Mouse (Mus musculus) CH12.LX (cell line): ENCODE measurements around the gene Ccl4. TPM values are rescaled to one million over a fixed set of nuclear protein-coding genes. Genes with fewer than 3 reads are reported as not detected.

ENCODE experiments used
- DNase-seq: peaks from one replicate; pipeline ENCODE4 v3.0.0-alpha.2; 2013; ENCODE audit errors: extremely low read depth
- H3K27ac ChIP-seq: 2 replicates; pipeline ENCODE4 v1.5.1; 2012; ENCODE audit warnings: low read depth, mild to moderate bottlenecking, control low read depth, moderate library complexity; ENCODE audit not compliant: insufficient read depth
- H3K27me3 ChIP-seq: replicated peaks from 2 replicates; pipeline ENCODE3; 2012; ENCODE audit warnings: inconsistent platforms
- H3K36me3 ChIP-seq, 2 experiments: replicated peaks in 1 of 2; 2 replicates each; pipeline versions ENCODE3 to v1.6.1; 2012; ENCODE audit warnings: inconsistent platforms in 1 of 2, low read length in 1 of 2, mild to moderate bottlenecking in 1 of 2, mixed read lengths in 1 of 2, moderate library complexity in 1 of 2; ENCODE audit not compliant: control insufficient read depth in 1 of 2, insufficient read depth in 1 of 2
- H3K4me1 ChIP-seq, 2 experiments: 2 replicates each; pipeline ENCODE4 v1.6.1; 2012; ENCODE audit warnings: inconsistent platforms in 1 of 2, moderate library complexity in 1 of 2; ENCODE audit not compliant: insufficient read depth in 2 of 2, control insufficient read depth in 1 of 2
- H3K4me2 ChIP-seq: 2 replicates; pipeline ENCODE4 v1.6.1; 2012; ENCODE audit warnings: low read depth, mild to moderate bottlenecking, control low read depth; ENCODE audit not compliant: poor library complexity, insufficient read depth, severe bottlenecking
- H3K4me3 ChIP-seq, 3 experiments: fragments of 150-350 bp in 1 of 3; sonication (generic) in 1 of 3; replicated peaks in 1 of 3; 2 replicates each; pipeline versions ENCODE3 to v1.5.1; 2011 to 2012; ENCODE audit warnings: low read depth in 2 of 3, low read length in 2 of 3, mild to moderate bottlenecking in 2 of 3, moderate library complexity in 2 of 3, control low read depth in 1 of 3, improper control_type of control experiment in 1 of 3, inconsistent platforms in 1 of 3, mixed read lengths in 1 of 3; ENCODE audit not compliant: poor library complexity in 1 of 3
- H3K79me2 ChIP-seq: replicated peaks from 2 replicates; pipeline ENCODE4 v1.6.1; 2012; ENCODE audit warnings: mild to moderate bottlenecking, moderate library complexity; ENCODE audit not compliant: control insufficient read depth, poor library complexity, insufficient read depth, severe bottlenecking; ENCODE audit errors: extremely low read depth
- H3K9ac ChIP-seq: 2 replicates; pipeline ENCODE4 v1.6.1; 2012; ENCODE audit warnings: low read depth, mild to moderate bottlenecking, control low read depth, moderate library complexity; ENCODE audit not compliant: insufficient read depth
- H3K9me3 ChIP-seq: replicated peaks from 2 replicates; pipeline ENCODE3; 2012; ENCODE audit warnings: low read length, inconsistent platforms, mixed read lengths
- BHLHE40 ChIP-seq: IDR thresholded peaks from 2 replicates; pipeline ENCODE4 v1.6.1; 2011; ENCODE audit warnings: mild to moderate bottlenecking, low read depth, low read length, improper control_type of control experiment
- CHD1 ChIP-seq: IDR thresholded peaks from 2 replicates; pipeline ENCODE4 v1.6.1; 2012; ENCODE audit warnings: low read depth, low read length, improper control_type of control experiment, inconsistent platforms
- CTCF ChIP-seq, 2 experiments: IDR thresholded peaks in 1 of 2; conservative IDR thresholded peaks in 1 of 2; 2 replicates each; pipeline ENCODE4 v1.5.1; 2011 to 2012; ENCODE audit warnings: low read depth in 2 of 2, low read length in 2 of 2, improper control_type of control experiment in 1 of 2, inconsistent platforms in 1 of 2, mild to moderate bottlenecking in 1 of 2, moderate library complexity in 1 of 2
- E2F4 ChIP-seq: IDR thresholded peaks from 2 replicates; pipeline ENCODE4 v1.6.1; 2011; ENCODE audit warnings: low read depth, low read length, improper control_type of control experiment; ENCODE audit not compliant: insufficient replicate concordance
- ETS1 ChIP-seq: conservative IDR thresholded peaks from 2 replicates; pipeline ENCODE4 v1.6.1; 2012; ENCODE audit warnings: low read depth, mild to moderate bottlenecking, inconsistent platforms, low read length, improper control_type of control experiment, moderate library complexity
- HCFC1 ChIP-seq: IDR thresholded peaks from 2 replicates; pipeline ENCODE4 v1.6.1; 2012; ENCODE audit warnings: low read depth, mild to moderate bottlenecking, inconsistent platforms, low read length, improper control_type of control experiment
- KAT2A ChIP-seq: IDR thresholded peaks from 2 replicates; pipeline ENCODE4 v1.6.1; 2012; ENCODE audit warnings: low read length, improper control_type of control experiment, inconsistent platforms; ENCODE audit not compliant: insufficient replicate concordance
- MAX ChIP-seq: IDR thresholded peaks from 2 replicates; pipeline ENCODE4 v1.6.1; 2011; ENCODE audit warnings: low read length, improper control_type of control experiment
- MAZ ChIP-seq: IDR thresholded peaks from 2 replicates; pipeline ENCODE4 v1.6.1; 2012; ENCODE audit warnings: low read depth, mild to moderate bottlenecking, inconsistent platforms, low read length, improper control_type of control experiment, moderate library complexity
- MXI1 ChIP-seq: IDR thresholded peaks from 2 replicates; pipeline ENCODE4 v1.6.1; 2011; ENCODE audit warnings: mild to moderate bottlenecking, low read depth, low read length, improper control_type of control experiment
- MYC ChIP-seq: IDR thresholded peaks from 2 replicates; pipeline ENCODE4 v1.6.1; 2011; ENCODE audit warnings: low read depth, mild to moderate bottlenecking, improper control_type of control experiment, low read length
- NELFE ChIP-seq: IDR thresholded peaks from 2 replicates; pipeline ENCODE4 v1.6.1; 2011; ENCODE audit warnings: low read depth, low read length, improper control_type of control experiment
- NRF1 ChIP-seq: IDR thresholded peaks from 2 replicates; pipeline ENCODE4 v1.6.1; 2014; ENCODE audit warnings: low read depth, mild to moderate bottlenecking, inconsistent platforms, low read length, improper control_type of control experiment, moderate library complexity
- PAX5 ChIP-seq: IDR thresholded peaks from 2 replicates; pipeline ENCODE4 v1.6.1; 2012; ENCODE audit warnings: low read length, inconsistent platforms, mixed read lengths
- RAD21 ChIP-seq: IDR thresholded peaks from 2 replicates; pipeline ENCODE4 v1.6.1; 2011; ENCODE audit warnings: low read depth, mild to moderate bottlenecking, low read length, improper control_type of control experiment, moderate library complexity
- SIN3A ChIP-seq: IDR thresholded peaks from 2 replicates; pipeline ENCODE4 v1.6.1; 2012; ENCODE audit warnings: low read length, improper control_type of control experiment, inconsistent platforms
- SMC3 ChIP-seq: IDR thresholded peaks from 2 replicates; pipeline ENCODE4 v1.6.1; 2011; ENCODE audit warnings: low read depth, low read length, improper control_type of control experiment
- TBP ChIP-seq: conservative IDR thresholded peaks from 2 replicates; pipeline ENCODE4 v1.6.1; 2011; ENCODE audit warnings: low read depth, low read length, improper control_type of control experiment
- TCF12 ChIP-seq: IDR thresholded peaks from 2 replicates; pipeline ENCODE4 v1.6.1; 2014; ENCODE audit warnings: low read depth, mild to moderate bottlenecking, inconsistent platforms, low read length, improper control_type of control experiment
- USF1 ChIP-seq: IDR thresholded peaks from 2 replicates; pipeline ENCODE4 v1.6.1; 2014; ENCODE audit warnings: low read depth, mild to moderate bottlenecking, inconsistent platforms, low read length, improper control_type of control experiment
- USF2 ChIP-seq: conservative IDR thresholded peaks from 2 replicates; pipeline ENCODE4 v1.6.1; 2011; ENCODE audit warnings: low read depth, low read length, improper control_type of control experiment
- ZC3H11A ChIP-seq: IDR thresholded peaks from 2 replicates; pipeline ENCODE4 v1.6.1; 2012; ENCODE audit warnings: low read depth, mild to moderate bottlenecking, inconsistent platforms, low read length, improper control_type of control experiment
- ZKSCAN1 ChIP-seq: IDR thresholded peaks from 2 replicates; pipeline ENCODE4 v1.6.1; 2012; ENCODE audit warnings: low read depth, inconsistent platforms, low read length, improper control_type of control experiment, borderline replicate concordance
- ZMIZ1 ChIP-seq: IDR thresholded peaks from 2 replicates; pipeline ENCODE4 v1.6.1; 2012; ENCODE audit warnings: low read depth, mild to moderate bottlenecking, inconsistent platforms, low read length, improper control_type of control experiment
- dilution Hi-C: fragments of 300-500 bp; cut with MboI; formaldehyde crosslinking; loops from 2 replicates; pipeline ENCODE4 v1.14.3; 2020; ENCODE audit warnings: low sequenced_read_pairs; ENCODE audit not compliant: extremely low pct_unique_long_range_greater_than_20kb, extremely low pct_ligation_motif_present
- in situ Hi-C: fragments of 300-500 bp; cut with MboI; formaldehyde crosslinking; loops from 3 replicates; pipeline ENCODE4 v1.14.3; 2019; ENCODE audit warnings: low sequenced_read_pairs, low pct_ligation_motif_present, low pct_unique_long_range_greater_than_20kb, mixed read lengths
- polyA plus RNA-seq: library from polyadenylated mRNA; unstranded; fragments of >175 nt; gene quantifications from 2 replicates; pipeline ENCODE4 v1.2.1, GENCODE M21; 2012; ENCODE audit warnings: low read depth; ENCODE audit not compliant: insufficient read length
- total RNA-seq, 2 experiments: library from RNA; depleted of rRNA; stranded (reverse); fragments of 300-350 nt in 1 of 2; fragments of >200 nt in 1 of 2; gene quantifications; 2 replicates each; pipeline ENCODE4 v1.2.3; 2012 to 2014

Ccl4 gene
- total and polyA plus RNA-seq, 3 experiments, result 7.2 to 26.1 (median 12.7) TPM

- Histone ChIP-seq H3K4me1 (peaks cover 14 to 34% of the 10 kb centered on the region in 2 experiments), H3K9me3 (no peaks in the 10 kb centered on the region), H3K27me3 (no peaks in the 10 kb centered on the region), H3K27ac (no peak within 1 kb of the TSS), H3K79me2 (no peaks in the 10 kb centered on the region), H3K36me3 (no peaks in the 10 kb centered on the region), H3K9ac (no peak within 1 kb of the TSS), H3K4me2 (no peak within 1 kb of the TSS), H3K4me3 (no peak within 1 kb of the TSS)
- no peak for DNase-seq
- dilution Hi-C loops, result no loop called here
- in situ Hi-C loops, result no loop called here
- no peak for TF ChIP-seq MAZ
- no peak for TF ChIP-seq ZMIZ1
- no peak for TF ChIP-seq CHD1
- no peak for TF ChIP-seq CTCF (conservative IDR thresholded peaks at IDR 0.05 in 1 of 2, IDR thresholded peaks at IDR 0.05 in 1 of 2; ENCODE audit: low read depth in 2 of 2, low read length in 2 of 2)
- TF ChIP-seq MXI1, result no peak
- TF ChIP-seq HCFC1, result no peak
- TF ChIP-seq MAX, result no peak
- TF ChIP-seq ZKSCAN1, result no peak
- no peak for TF ChIP-seq TBP
- no peak for TF ChIP-seq SMC3
- no peak for TF ChIP-seq PAX5
- TF ChIP-seq TCF12, result no peak
- TF ChIP-seq ZC3H11A, result no peak
- TF ChIP-seq KAT2A, result no peak
- TF ChIP-seq USF1, result no peak
- no peak for TF ChIP-seq USF2
- TF ChIP-seq BHLHE40, result no peak
Observed at GRCm38 (mm10) chr11:83645521-83645920, 16.9 kb upstream of the Ccl4 start, which contains the start of gene Rpl9-ps1. Rpl9-ps1 (minus strand) TSS chr11:83645621.

GRCm38 (mm10) chr11:83646356-83647149, 15.8 kb upstream of the Ccl4 start:
- in situ Hi-C loops (no loop called here), dilution Hi-C loops (no loop called here)

More at GRCm38 (mm10) chr11:83646356-83647149, 15.8 kb upstream of the Ccl4 start:
- Histone ChIP-seq H3K79me2 (no peaks in the 10 kb centered on the region), H3K9me3 (no peaks in the 10 kb centered on the region), H3K27ac (no peak overlapping the region), H3K27me3 (no peaks in the 10 kb centered on the region), H3K4me3 (no peak overlapping the region), H3K4me2 (no peak overlapping the region), H3K9ac (no peak overlapping the region), H3K4me1 (peaks cover 10 to 24% of the 10 kb centered on the region in 2 experiments), H3K36me3 (no peaks in the 10 kb centered on the region)
- DNase-seq, result no peak
- no peak for TF ChIP-seq SMC3
- TF ChIP-seq E2F4, result no peak
- no peak for TF ChIP-seq MXI1
- TF ChIP-seq ETS1, result no peak
- no peak for TF ChIP-seq NELFE
- TF ChIP-seq NRF1, result no peak
- no peak for TF ChIP-seq MYC
- no peak for TF ChIP-seq HCFC1
- no peak for TF ChIP-seq USF2
- TF ChIP-seq TCF12, result no peak
- no peak for TF ChIP-seq ZKSCAN1
- no peak for TF ChIP-seq SIN3A
- no peak for TF ChIP-seq RAD21
- TF ChIP-seq MAZ, result no peak
- no peak for TF ChIP-seq USF1
